Mouse (Mus musculus) ES-Bruce4 (cell line): ENCODE results near the gene Pakap. TPM values are rescaled to one million over a fixed set of nuclear protein-coding genes. Genes with fewer than 3 reads are reported as not detected.

Source experiments
- H3K27ac ChIP-seq: 2 replicates; pipeline ENCODE4 v1.5.1; 2012; ENCODE audit warnings: low read length, inconsistent platforms; ENCODE audit not compliant: insufficient read depth
- H3K27me3 ChIP-seq: 2 replicates; pipeline ENCODE4 v1.6.1; 2012; ENCODE audit warnings: mild to moderate bottlenecking, low read length, inconsistent platforms; ENCODE audit not compliant: control insufficient read depth, poor library complexity, insufficient read depth, severe bottlenecking
- H3K36me3 ChIP-seq: 2 replicates; pipeline ENCODE4 v1.6.1; 2012; ENCODE audit warnings: inconsistent platforms, mild to moderate bottlenecking, low read length, moderate library complexity; ENCODE audit not compliant: control insufficient read depth, poor library complexity, insufficient read depth, severe bottlenecking
- H3K4me1 ChIP-seq: one replicate; pipeline ENCODE4 v1.8.1; 2011; ENCODE audit warnings: low read length; ENCODE audit not compliant: control insufficient read depth, insufficient read depth
- H3K4me3 ChIP-seq: 2 replicates; pipeline ENCODE4 v1.5.1; 2011; ENCODE audit warnings: low read depth, mild to moderate bottlenecking, low read length
- H3K9ac ChIP-seq: 2 replicates; pipeline ENCODE4 v1.6.1; 2012; ENCODE audit warnings: low read depth, mild to moderate bottlenecking, inconsistent platforms; ENCODE audit not compliant: poor library complexity, severe bottlenecking
- H3K9me3 ChIP-seq: replicated peaks from 2 replicates; pipeline ENCODE4 v1.6.1; 2012; ENCODE audit warnings: mild to moderate bottlenecking, low read length, inconsistent platforms; ENCODE audit not compliant: control insufficient read depth, poor library complexity, insufficient read depth, severe bottlenecking
- CTCF ChIP-seq: IDR thresholded peaks from one replicate; pipeline ENCODE4 v1.8.1; 2011; ENCODE audit warnings: low read depth, low read length
- EP300 ChIP-seq: IDR thresholded peaks from 2 replicates; pipeline ENCODE4 v1.6.1; 2011; ENCODE audit warnings: low read depth, low read length; ENCODE audit not compliant: insufficient read depth
- POLR2A ChIP-seq: IDR thresholded peaks from one replicate; pipeline ENCODE4 v1.8.1; 2011; ENCODE audit warnings: low read length; ENCODE audit not compliant: insufficient read depth
- polyA plus RNA-seq: library from polyadenylated mRNA; stranded (reverse); fragments of >200 nt; gene quantifications from 2 replicates; pipeline ENCODE4 v1.2.4, GENCODE M21; 2011; ENCODE audit warnings: low read depth; ENCODE audit not compliant: missing spikeins, insufficient read depth, insufficient read length

The Pakap gene
- polyA plus RNA-seq, 1 experiment = 2.4 TPM

- TF ChIP-seq EP300 (no peak), POLR2A (no peak), CTCF (no peak)
- Histone ChIP-seq H3K27ac (no peak overlapping the region), H3K4me3 (no peak overlapping the region), H3K9me3 (no peaks in the 10 kb centered on the region), H3K4me1 (no peaks in the 10 kb centered on the region), H3K27me3 (no peaks in the 10 kb centered on the region), H3K9ac (no peak overlapping the region), H3K36me3 (peaks cover 22% of the 10 kb centered on the region)
Observed at GRCm38 (mm10) chr4:57940631-57941030, 372.7 kb downstream of the Pakap start.

GRCm38 (mm10) chr4:57942892-57943291 is 374.9 kb downstream of the Pakap start:
- no peaks in the 10 kb centered on the region for H3K9me3 ChIP-seq
- no peak overlapping the region for H3K27ac ChIP-seq
- H3K4me3 ChIP-seq = no peak overlapping the region
- no peaks in the 10 kb centered on the region for H3K27me3 ChIP-seq
- no peak overlapping the region for H3K9ac ChIP-seq
- H3K4me1 ChIP-seq = peaks cover 2% of the 10 kb centered on the region
- TF ChIP-seq CTCF (no peak), EP300 (no peak), POLR2A (no peak)
- H3K36me3 ChIP-seq = peaks cover 38% of the 10 kb centered on the region

Other genes with a start within 250 kb of the Pakap start
- gene Palm2, start 133.9 kb upstream of the Pakap start, polyA plus RNA-seq = 3.4 and 3.7 TPM in 2 replicates
- 91.4 and 96.5 TPM in 2 replicates for gene Akap2, start 149.5 kb downstream of the Pakap start, polyA plus RNA-seq